Mouse (Mus musculus): Measurements from ENCODE around the gene Tmprss11e. TPM values are rescaled to one million over a fixed set of nuclear protein-coding genes. Genes with fewer than 3 reads are reported as not detected.

Tmprss11e gene
- polyA plus RNA-seq, 1 experiment from 2014 or later = not detected

GRCm38 (mm10) chr5:86735808-86736207 is 9.8 kb downstream of the Tmprss11e start:
- Histone ChIP-seq H3K4me2 (replicated peaks; ENCODE audit: low read depth) (no peak overlapping the region), H3K27me3 (replicated peaks; ENCODE audit: control insufficient read depth, insufficient read depth, low read length) (no peaks in the 10 kb centered on the region), H3K9me3 (ENCODE audit: control insufficient read depth) (no peaks in the 10 kb centered on the region), H3K4me3 (ENCODE audit: low read depth, low read length) (no peak overlapping the region), H3K9ac (ENCODE audit: low read depth, low read length) (no peak overlapping the region), H3K27ac (ENCODE audit: low read depth, low read length) (no peak overlapping the region), H3K4me1 (replicated peaks; ENCODE audit: control insufficient read depth, insufficient read depth, low read length) (no peaks in the 10 kb centered on the region), H3K36me3 (ENCODE audit: control insufficient read depth, insufficient read depth) (no peaks in the 10 kb centered on the region)
- peak; percentile 85 for ATAC-seq
- 41% methylated on average over 2 of the region's 2 CpGs for WGBS
- TF ChIP-seq CTCF (IDR thresholded peaks at IDR 0.05; ENCODE audit: low read depth) = no peak

GRCm38 (mm10) chr5:86730587-86730986 is 15.0 kb downstream of the Tmprss11e start:
- H3K9me3 ChIP-seq (ENCODE audit: control insufficient read depth) = no peaks in the 10 kb centered on the region
- no peaks in the 10 kb centered on the region for H3K4me1 ChIP-seq (replicated peaks; ENCODE audit: control insufficient read depth, insufficient read depth, low read length)
- H3K4me2 ChIP-seq (replicated peaks; ENCODE audit: low read depth) = no peak overlapping the region
- 72% methylated on average over 4 of the region's 4 CpGs for WGBS
- ATAC-seq = no peak
- H3K27ac ChIP-seq (ENCODE audit: low read depth, low read length) = no peak overlapping the region
- H3K36me3 ChIP-seq (ENCODE audit: control insufficient read depth, insufficient read depth) = no peaks in the 10 kb centered on the region
- TF ChIP-seq CTCF (IDR thresholded peaks at IDR 0.05; ENCODE audit: low read depth) = no peak
- H3K27me3 ChIP-seq (replicated peaks; ENCODE audit: control insufficient read depth, insufficient read depth, low read length) = no peaks in the 10 kb centered on the region
- H3K9ac ChIP-seq (ENCODE audit: low read depth, low read length) = no peak overlapping the region
- H3K4me3 ChIP-seq (ENCODE audit: low read depth, low read length) = no peak overlapping the region

- Histone ChIP-seq H3K4me1 (replicated peaks; ENCODE audit: control insufficient read depth, insufficient read depth, low read length) (no peaks in the 10 kb centered on the region), H3K27ac (ENCODE audit: low read depth, low read length) (no peak overlapping the region), H3K9ac (ENCODE audit: low read depth, low read length) (no peak overlapping the region), H3K9me3 (ENCODE audit: control insufficient read depth) (no peaks in the 10 kb centered on the region), H3K4me2 (replicated peaks; ENCODE audit: low read depth) (no peak overlapping the region), H3K36me3 (ENCODE audit: control insufficient read depth, insufficient read depth) (no peaks in the 10 kb centered on the region), H3K27me3 (replicated peaks; ENCODE audit: control insufficient read depth, insufficient read depth, low read length) (no peaks in the 10 kb centered on the region), H3K4me3 (ENCODE audit: low read depth, low read length) (no peak overlapping the region)
- no peak for TF ChIP-seq CTCF (IDR thresholded peaks at IDR 0.05; ENCODE audit: low read depth)
- no peak for ATAC-seq
- WGBS = 80% methylated on average over 6 of the region's 6 CpGs
Measured at GRCm38 (mm10) chr5:86728574-86728973, 17.0 kb downstream of the Tmprss11e start.

- Histone ChIP-seq H3K9me3 (ENCODE audit: control insufficient read depth) (no peaks in the 10 kb centered on the region), H3K4me1 (replicated peaks; ENCODE audit: control insufficient read depth, insufficient read depth, low read length) (no peaks in the 10 kb centered on the region), H3K9ac (ENCODE audit: low read depth, low read length) (no peak overlapping the region), H3K27ac (ENCODE audit: low read depth, low read length) (no peak overlapping the region), H3K27me3 (replicated peaks; ENCODE audit: control insufficient read depth, insufficient read depth, low read length) (no peaks in the 10 kb centered on the region), H3K4me2 (replicated peaks; ENCODE audit: low read depth) (no peak overlapping the region), H3K4me3 (ENCODE audit: low read depth, low read length) (no peak overlapping the region), H3K36me3 (ENCODE audit: control insufficient read depth, insufficient read depth) (no peaks in the 10 kb centered on the region)
- no peak for ATAC-seq
- 80% methylated on average over 9 of the region's 9 CpGs for WGBS
- TF ChIP-seq CTCF (IDR thresholded peaks at IDR 0.05; ENCODE audit: low read depth) = no peak
Measured at GRCm38 (mm10) chr5:86727033-86727432, 18.6 kb downstream of the Tmprss11e start.

GRCm38 (mm10) chr5:86725021-86725420 is 20.6 kb downstream of the Tmprss11e start:
- TF ChIP-seq CTCF (IDR thresholded peaks at IDR 0.05; ENCODE audit: low read depth) = no peak
- Histone ChIP-seq H3K36me3 (ENCODE audit: control insufficient read depth, insufficient read depth) (no peaks in the 10 kb centered on the region), H3K4me3 (ENCODE audit: low read depth, low read length) (no peak overlapping the region), H3K9me3 (ENCODE audit: control insufficient read depth) (no peaks in the 10 kb centered on the region), H3K4me1 (replicated peaks; ENCODE audit: control insufficient read depth, insufficient read depth, low read length) (no peaks in the 10 kb centered on the region), H3K27me3 (replicated peaks; ENCODE audit: control insufficient read depth, insufficient read depth, low read length) (no peaks in the 10 kb centered on the region), H3K27ac (ENCODE audit: low read depth, low read length) (no peak overlapping the region), H3K9ac (ENCODE audit: low read depth, low read length) (no peak overlapping the region), H3K4me2 (replicated peaks; ENCODE audit: low read depth) (no peak overlapping the region)
- ATAC-seq = no peak

GRCm38 (mm10) chr5:86722820-86723460 is 22.7 kb downstream of the Tmprss11e start:
- H3K36me3 ChIP-seq (ENCODE audit: control insufficient read depth, insufficient read depth) = no peaks in the 10 kb centered on the region
- H3K9ac ChIP-seq (ENCODE audit: low read depth, low read length) = no peak overlapping the region
- H3K9me3 ChIP-seq (ENCODE audit: control insufficient read depth) = no peaks in the 10 kb centered on the region
- no peaks in the 10 kb centered on the region for H3K4me1 ChIP-seq (replicated peaks; ENCODE audit: control insufficient read depth, insufficient read depth, low read length)
- no peak for TF ChIP-seq CTCF (IDR thresholded peaks at IDR 0.05; ENCODE audit: low read depth)
- no peak overlapping the region for H3K4me3 ChIP-seq (ENCODE audit: low read depth, low read length)
- WGBS = 33% methylated on average over 2 of the region's 2 CpGs
- H3K4me2 ChIP-seq (replicated peaks; ENCODE audit: low read depth) = no peak overlapping the region
- no peak for ATAC-seq
- no peak overlapping the region for H3K27ac ChIP-seq (ENCODE audit: low read depth, low read length)
- no peaks in the 10 kb centered on the region for H3K27me3 ChIP-seq (replicated peaks; ENCODE audit: control insufficient read depth, insufficient read depth, low read length)

- Histone ChIP-seq H3K4me2 (replicated peaks; ENCODE audit: low read depth) (no peak overlapping the region), H3K4me3 (ENCODE audit: low read depth, low read length) (no peak overlapping the region), H3K9ac (ENCODE audit: low read depth, low read length) (no peak overlapping the region), H3K27me3 (replicated peaks; ENCODE audit: control insufficient read depth, insufficient read depth, low read length) (no peaks in the 10 kb centered on the region), H3K36me3 (ENCODE audit: control insufficient read depth, insufficient read depth) (no peaks in the 10 kb centered on the region), H3K9me3 (ENCODE audit: control insufficient read depth) (no peaks in the 10 kb centered on the region), H3K27ac (ENCODE audit: low read depth, low read length) (no peak overlapping the region), H3K4me1 (replicated peaks; ENCODE audit: control insufficient read depth, insufficient read depth, low read length) (no peaks in the 10 kb centered on the region)
- ATAC-seq = peak; percentile 10; the same call in 1 of the 2 replicates
- TF ChIP-seq CTCF (IDR thresholded peaks at IDR 0.05; ENCODE audit: low read depth) = no peak
- 32% methylated on average over 2 of the region's 2 CpGs for WGBS
Measured at GRCm38 (mm10) chr5:86714967-86715366, 30.6 kb downstream of the Tmprss11e start.

Data from intestine, postnatal 0 days (tissue).